Mouse (Mus musculus): ENCODE results near the gene Nod2.

Nod2 gene

GRCm38 (mm10) chr8:88646837-88647778, at the start of gene Nod2:
Gene Nod2, plus strand, starts transcription at chr8:88647315.
- DNase-seq = peak; percentile 99

- DNase-seq = no peak
Observed at GRCm38 (mm10) chr8:88598578-88598977, 48.5 kb upstream of the Nod2 start.

GRCm38 (mm10) chr8:88599491-88599890, 47.6 kb upstream of the Nod2 start:
- no peak for DNase-seq

GRCm38 (mm10) chr8:88603446-88603989, 43.6 kb upstream of the Nod2 start:
- DNase-seq = no peak

GRCm38 (mm10) chr8:88604065-88605038, 42.8 kb upstream of the Nod2 start:
- peak; percentile 96 for DNase-seq

- no peak for DNase-seq
Observed at GRCm38 (mm10) chr8:88605361-88606040, 41.6 kb upstream of the Nod2 start.

GRCm38 (mm10) chr8:88609036-88609435, 38.1 kb upstream of the Nod2 start:
- no peak for DNase-seq

GRCm38 (mm10) chr8:88610271-88610670, 36.8 kb upstream of the Nod2 start:
- DNase-seq = no peak

GRCm38 (mm10) chr8:88614981-88615380, 32.1 kb upstream of the Nod2 start:
- no peak for DNase-seq

- DNase-seq = no peak
Observed at GRCm38 (mm10) chr8:88618612-88619011, 28.5 kb upstream of the Nod2 start.

GRCm38 (mm10) chr8:88619513-88619912, 27.6 kb upstream of the Nod2 start:
- DNase-seq = no peak

GRCm38 (mm10) chr8:88620931-88621330, 26.2 kb upstream of the Nod2 start:
- DNase-seq = no peak

GRCm38 (mm10) chr8:88621408-88621807, 25.7 kb upstream of the Nod2 start:
- peak; percentile 92 for DNase-seq

- DNase-seq = no peak
Observed at GRCm38 (mm10) chr8:88623351-88623750, 23.8 kb upstream of the Nod2 start.

GRCm38 (mm10) chr8:88624276-88624675, 22.8 kb upstream of the Nod2 start:
- no peak for DNase-seq

- DNase-seq = no peak
Observed at GRCm38 (mm10) chr8:88626433-88626832, 20.7 kb upstream of the Nod2 start.

GRCm38 (mm10) chr8:88626940-88627264, 20.2 kb upstream of the Nod2 start:
- no peak for DNase-seq

GRCm38 (mm10) chr8:88627265-88627991, 19.7 kb upstream of the Nod2 start:
- DNase-seq = peak; percentile 98

GRCm38 (mm10) chr8:88628001-88628774, 18.9 kb upstream of the Nod2 start:
- DNase-seq = no peak

- peak; percentile 97 for DNase-seq
Observed at GRCm38 (mm10) chr8:88630225-88630624, 16.9 kb upstream of the Nod2 start.

GRCm38 (mm10) chr8:88631081-88631480, 16.0 kb upstream of the Nod2 start:
- no peak for DNase-seq

Measured in heart, adult 11 months (tissue).